Mouse (Mus musculus): ENCODE data around the gene Abcb4. TPM values are rescaled to one million over a fixed set of nuclear protein-coding genes. Genes with fewer than 3 reads are reported as not detected.
"Not testable (repeated sequence)": the region's sequence is repeated elsewhere in the genome, so short reads cannot be mapped to it uniquely, and the experiment has no call there.

Gene Abcb4
- polyA plus RNA-seq, 1 experiment from 2014 or later, result not detected

- no CpG with 5 or more reads among the region's 1 CpGs for WGBS
Measured at GRCm38 (mm10) chr5:8941266-8941665, 47.7 kb downstream of the Abcb4 start.

GRCm38 (mm10) chr5:8943836-8944235 is 50.3 kb downstream of the Abcb4 start:
- Histone ChIP-seq H3K4me1 (ENCODE audit: control insufficient read depth, insufficient read depth, low read length) (no peaks in the 10 kb centered on the region), H3K4me2 (replicated peaks; ENCODE audit: low read depth, low read length) (no peak overlapping the region), H3K4me3 (ENCODE audit: low read length) (no peak overlapping the region), H3K27me3 (ENCODE audit: control insufficient read depth, insufficient read depth, low read length) (no peaks in the 10 kb centered on the region), H3K27ac (ENCODE audit: low read depth, low read length) (no peak overlapping the region), H3K36me3 (ENCODE audit: control insufficient read depth, insufficient read depth, low read length) (no peaks in the 10 kb centered on the region), H3K9ac (ENCODE audit: low read depth, low read length) (no peak overlapping the region), H3K9me3 (ENCODE audit: control insufficient read depth, low read length) (no peaks in the 10 kb centered on the region)
- ATAC-seq (ENCODE audit: low FRiP score, low TSS enrichment), result no peak
- WGBS, result 71% methylated on average over 3 of the region's 3 CpGs

More at GRCm38 (mm10) chr5:8941266-8941665, 47.7 kb downstream of the Abcb4 start:
- not testable (repeated sequence) for H3K4me2 ChIP-seq (replicated peaks; ENCODE audit: low read depth, low read length); H3K9ac ChIP-seq (ENCODE audit: low read depth, low read length); ATAC-seq (ENCODE audit: low FRiP score, low TSS enrichment); H3K36me3 ChIP-seq (ENCODE audit: control insufficient read depth, insufficient read depth, low read length); H3K27ac ChIP-seq (ENCODE audit: low read depth, low read length); H3K9me3 ChIP-seq (ENCODE audit: control insufficient read depth, low read length); H3K4me3 ChIP-seq (ENCODE audit: low read length); H3K4me1 ChIP-seq (ENCODE audit: control insufficient read depth, insufficient read depth, low read length); H3K27me3 ChIP-seq (ENCODE audit: control insufficient read depth, insufficient read depth, low read length)

- Histone ChIP-seq H3K4me3 (ENCODE audit: low read length) (no peak overlapping the region), H3K9ac (ENCODE audit: low read depth, low read length) (no peak overlapping the region), H3K27ac (ENCODE audit: low read depth, low read length) (no peak overlapping the region), H3K4me2 (replicated peaks; ENCODE audit: low read depth, low read length) (no peak overlapping the region), H3K27me3 (ENCODE audit: control insufficient read depth, insufficient read depth, low read length) (no peaks in the 10 kb centered on the region), H3K36me3 (ENCODE audit: control insufficient read depth, insufficient read depth, low read length) (no peaks in the 10 kb centered on the region), H3K4me1 (ENCODE audit: control insufficient read depth, insufficient read depth, low read length) (no peaks in the 10 kb centered on the region), H3K9me3 (ENCODE audit: control insufficient read depth, low read length) (no peaks in the 10 kb centered on the region)
- no peak for ATAC-seq (ENCODE audit: low FRiP score, low TSS enrichment)
- 64% methylated on average over 4 of the region's 4 CpGs for WGBS
Measured at GRCm38 (mm10) chr5:8947423-8948110, 54.0 kb downstream of the Abcb4 start.

GRCm38 (mm10) chr5:8953660-8954059 is 60.1 kb downstream of the Abcb4 start:
- no peaks in the 10 kb centered on the region for H3K36me3 ChIP-seq (ENCODE audit: control insufficient read depth, insufficient read depth, low read length)
- 93% methylated on average over 2 of the region's 2 CpGs for WGBS
- H3K27ac ChIP-seq (ENCODE audit: low read depth, low read length), result no peak overlapping the region
- no peaks in the 10 kb centered on the region for H3K27me3 ChIP-seq (ENCODE audit: control insufficient read depth, insufficient read depth, low read length)
- no peaks in the 10 kb centered on the region for H3K4me1 ChIP-seq (ENCODE audit: control insufficient read depth, insufficient read depth, low read length)
- no peak for ATAC-seq (ENCODE audit: low FRiP score, low TSS enrichment)
- no peak overlapping the region for H3K4me3 ChIP-seq (ENCODE audit: low read length)
- H3K4me2 ChIP-seq (replicated peaks; ENCODE audit: low read depth, low read length), result no peak overlapping the region
- H3K9ac ChIP-seq (ENCODE audit: low read depth, low read length), result no peak overlapping the region
- H3K9me3 ChIP-seq (ENCODE audit: control insufficient read depth, low read length), result no peaks in the 10 kb centered on the region

- no peak overlapping the region for H3K4me2 ChIP-seq (replicated peaks; ENCODE audit: low read depth, low read length)
- H3K27me3 ChIP-seq (ENCODE audit: control insufficient read depth, insufficient read depth, low read length), result no peaks in the 10 kb centered on the region
- no peak for ATAC-seq (ENCODE audit: low FRiP score, low TSS enrichment)
- H3K36me3 ChIP-seq (ENCODE audit: control insufficient read depth, insufficient read depth, low read length), result no peaks in the 10 kb centered on the region
- H3K9ac ChIP-seq (ENCODE audit: low read depth, low read length), result no peak overlapping the region
- no peak overlapping the region for H3K27ac ChIP-seq (ENCODE audit: low read depth, low read length)
- 83% methylated on average over 3 of the region's 3 CpGs for WGBS
- no peaks in the 10 kb centered on the region for H3K9me3 ChIP-seq (ENCODE audit: control insufficient read depth, low read length)
- H3K4me1 ChIP-seq (ENCODE audit: control insufficient read depth, insufficient read depth, low read length), result no peaks in the 10 kb centered on the region
- H3K4me3 ChIP-seq (ENCODE audit: low read length), result no peak overlapping the region
Measured at GRCm38 (mm10) chr5:8955544-8955943, 62.0 kb downstream of the Abcb4 start.

GRCm38 (mm10) chr5:8960534-8960933 is 67.0 kb downstream of the Abcb4 start:
- no peaks in the 10 kb centered on the region for H3K9me3 ChIP-seq (ENCODE audit: control insufficient read depth, low read length)
- WGBS, result 87% methylated on average over 4 of the region's 4 CpGs
- no peak overlapping the region for H3K9ac ChIP-seq (ENCODE audit: low read depth, low read length)
- H3K4me2 ChIP-seq (replicated peaks; ENCODE audit: low read depth, low read length), result no peak overlapping the region
- H3K4me3 ChIP-seq (ENCODE audit: low read length), result no peak overlapping the region
- peaks cover 13% of the 10 kb centered on the region; the same call in 1 of the 2 replicates for H3K36me3 ChIP-seq (ENCODE audit: control insufficient read depth, insufficient read depth, low read length)
- ATAC-seq (ENCODE audit: low FRiP score, low TSS enrichment), result 0 out of 2 replicates have a peak, but pooled peaks have one; percentile 52
- H3K27ac ChIP-seq (ENCODE audit: low read depth, low read length), result no peak overlapping the region
- no peaks in the 10 kb centered on the region for H3K27me3 ChIP-seq (ENCODE audit: control insufficient read depth, insufficient read depth, low read length)
- no peaks in the 10 kb centered on the region for H3K4me1 ChIP-seq (ENCODE audit: control insufficient read depth, insufficient read depth, low read length)

GRCm38 (mm10) chr5:8964487-8964886 is 71.0 kb downstream of the Abcb4 start:
- H3K4me2 ChIP-seq (replicated peaks; ENCODE audit: low read depth, low read length), result no peak overlapping the region
- H3K27ac ChIP-seq (ENCODE audit: low read depth, low read length), result no peak overlapping the region
- ATAC-seq (ENCODE audit: low FRiP score, low TSS enrichment), result no peak
- 96% methylated on average over 5 of the region's 5 CpGs for whole genome bisulfite sequencing
- H3K36me3 ChIP-seq (ENCODE audit: control insufficient read depth, insufficient read depth, low read length), result peaks cover 40% of the 10 kb centered on the region
- H3K4me3 ChIP-seq (ENCODE audit: low read length), result no peak overlapping the region
- H3K9ac ChIP-seq (ENCODE audit: low read depth, low read length), result no peak overlapping the region
- no peaks in the 10 kb centered on the region for H3K9me3 ChIP-seq (ENCODE audit: control insufficient read depth, low read length)
- H3K27me3 ChIP-seq (ENCODE audit: control insufficient read depth, insufficient read depth, low read length), result no peaks in the 10 kb centered on the region
- H3K4me1 ChIP-seq (ENCODE audit: control insufficient read depth, insufficient read depth, low read length), result no peaks in the 10 kb centered on the region

GRCm38 (mm10) chr5:8970694-8971093 is 77.2 kb downstream of the Abcb4 start:
- Histone ChIP-seq H3K27ac (ENCODE audit: low read depth, low read length) (no peak overlapping the region), H3K4me3 (ENCODE audit: low read length) (no peak overlapping the region), H3K27me3 (ENCODE audit: control insufficient read depth, insufficient read depth, low read length) (no peaks in the 10 kb centered on the region), H3K36me3 (ENCODE audit: control insufficient read depth, insufficient read depth, low read length) (peaks cover 66% of the 10 kb centered on the region), H3K4me2 (replicated peaks; ENCODE audit: low read depth, low read length) (no peak overlapping the region), H3K9me3 (ENCODE audit: control insufficient read depth, low read length) (no peaks in the 10 kb centered on the region), H3K4me1 (ENCODE audit: control insufficient read depth, insufficient read depth, low read length) (no peaks in the 10 kb centered on the region), H3K9ac (ENCODE audit: low read depth, low read length) (no peak overlapping the region)
- no peak for ATAC-seq (ENCODE audit: low FRiP score, low TSS enrichment)
- WGBS, result 96% methylated on average over 2 of the region's 2 CpGs

GRCm38 (mm10) chr5:8972355-8972754 is 78.8 kb downstream of the Abcb4 start:
- H3K4me3 ChIP-seq (ENCODE audit: low read length), result no peak overlapping the region
- H3K27me3 ChIP-seq (ENCODE audit: control insufficient read depth, insufficient read depth, low read length), result no peaks in the 10 kb centered on the region
- no peak for ATAC-seq (ENCODE audit: low FRiP score, low TSS enrichment)
- no peak overlapping the region for H3K27ac ChIP-seq (ENCODE audit: low read depth, low read length)
- 93% methylated on average over 7 of the region's 7 CpGs for WGBS
- H3K4me2 ChIP-seq (replicated peaks; ENCODE audit: low read depth, low read length), result no peak overlapping the region
- no peaks in the 10 kb centered on the region for H3K9me3 ChIP-seq (ENCODE audit: control insufficient read depth, low read length)
- H3K4me1 ChIP-seq (ENCODE audit: control insufficient read depth, insufficient read depth, low read length), result no peaks in the 10 kb centered on the region
- H3K36me3 ChIP-seq (ENCODE audit: control insufficient read depth, insufficient read depth, low read length), result peaks cover 55% of the 10 kb centered on the region
- H3K9ac ChIP-seq (ENCODE audit: low read depth, low read length), result no peak overlapping the region

Measured in kidney, embryonic 14.5 days (tissue).